Mouse (Mus musculus): ENCODE results near the gene Trip10. TPM values are rescaled to one million over a fixed set of nuclear protein-coding genes. Genes with fewer than 3 reads are reported as not detected.

Trip10 gene
- 1 to 10 TPM; 3.7 to 5.0 TPM for total RNA-seq (2023)

DNA sequence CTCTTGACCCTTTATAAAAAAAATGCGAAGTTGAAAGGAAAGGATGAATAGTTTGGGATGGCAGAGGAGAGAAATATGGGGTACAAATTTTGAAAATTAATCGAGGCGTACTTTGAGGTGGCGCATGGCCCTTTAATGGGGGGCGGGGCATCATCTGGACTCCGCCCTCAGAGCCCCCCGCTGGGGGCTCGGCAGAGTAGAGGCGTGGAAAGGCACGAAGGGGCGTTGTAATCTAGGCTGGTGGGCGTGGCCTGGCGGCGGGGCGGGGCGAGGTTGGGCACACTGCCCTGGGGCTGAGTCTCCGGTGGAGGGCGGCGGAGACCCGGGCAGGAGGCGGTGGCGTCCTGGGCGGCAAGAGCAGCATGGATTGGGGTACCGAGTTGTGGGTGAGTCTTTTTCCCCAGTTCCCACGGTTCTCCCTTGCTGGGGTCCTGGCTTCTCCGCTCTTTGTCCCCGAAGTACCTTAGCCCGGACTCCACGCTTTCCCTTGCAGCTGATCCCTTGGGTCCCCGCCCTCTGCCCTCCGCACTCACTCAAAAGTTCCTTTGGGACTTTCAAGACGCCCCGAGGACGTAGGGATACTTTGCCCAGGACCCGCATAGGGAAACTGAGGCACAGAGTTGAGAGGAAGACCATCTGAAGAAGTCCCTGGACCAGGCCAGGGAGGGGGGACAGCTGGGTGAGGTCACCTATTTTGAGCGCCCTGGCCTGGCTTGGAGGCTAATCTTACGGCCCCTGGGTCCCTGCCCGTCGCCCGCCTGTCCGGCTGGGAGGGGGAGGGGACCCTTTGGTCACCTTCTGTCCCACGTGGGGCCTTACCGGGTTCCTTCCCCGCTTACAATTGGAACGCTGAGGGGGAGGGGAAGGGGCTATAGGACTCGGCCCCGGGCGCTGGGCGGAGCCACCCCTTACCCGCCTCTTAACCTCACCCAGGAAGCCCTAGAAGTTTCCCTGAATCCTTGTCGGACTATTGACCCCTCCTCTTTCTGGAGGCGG, at the start of gene Trip10:
Gene Trip10 (plus strand): TSS at position 270 of the 996 bp plus-strand sequence.

DNA sequence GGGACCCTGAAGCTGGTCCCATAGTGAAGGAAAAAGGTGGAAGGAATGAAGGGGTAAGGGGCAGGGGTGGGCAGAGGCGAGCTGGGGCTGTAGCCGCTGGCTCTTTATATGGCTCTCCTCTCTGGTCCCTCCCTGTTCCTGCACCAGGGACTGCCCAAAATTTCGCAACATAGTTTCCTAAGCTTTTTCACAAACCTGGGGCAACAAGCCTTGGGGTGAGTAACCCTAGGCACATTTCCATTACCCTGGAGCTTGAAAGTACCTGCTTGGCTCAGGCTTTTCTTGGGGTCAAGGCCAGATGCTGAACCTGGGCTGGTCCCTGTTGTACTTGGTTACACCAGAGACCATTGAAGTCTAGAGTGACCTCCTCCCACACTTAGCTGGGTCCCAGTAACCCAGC, 21.2 kb upstream of the Trip10 start, which contains the start of gene C3:
Gene C3 (minus strand): TSS at position 123 of the 400 bp plus-strand sequence.

DNA sequence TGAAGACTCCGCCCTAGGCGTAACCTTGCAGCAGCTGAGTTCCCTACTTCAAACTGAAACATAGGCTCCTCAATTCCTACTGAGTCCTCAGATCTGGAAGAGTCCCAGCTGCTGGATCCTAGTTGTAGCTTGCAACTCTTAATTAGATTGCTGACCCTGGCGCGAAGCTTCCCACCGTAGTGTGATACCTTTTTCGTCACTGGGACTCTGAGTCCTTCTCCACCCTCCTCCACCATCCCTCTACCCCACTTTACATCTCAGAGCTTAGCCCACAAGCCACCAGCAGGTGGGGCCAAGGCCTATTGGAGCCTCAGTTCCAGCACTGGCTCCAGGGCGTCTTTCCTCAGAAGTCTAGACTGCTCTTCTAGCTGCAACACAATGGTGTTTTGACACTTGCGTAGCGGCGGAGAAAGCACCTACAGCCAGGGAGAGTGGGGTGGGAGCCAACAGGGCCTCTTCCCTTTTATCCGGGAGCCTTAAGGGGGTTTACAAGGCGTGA, 1.0 kb upstream of the Trip10 start, which contains the start of gene Gpr108:
Gene Gpr108 (minus strand): TSS at position 246 of the 499 bp plus-strand sequence.

DNA sequence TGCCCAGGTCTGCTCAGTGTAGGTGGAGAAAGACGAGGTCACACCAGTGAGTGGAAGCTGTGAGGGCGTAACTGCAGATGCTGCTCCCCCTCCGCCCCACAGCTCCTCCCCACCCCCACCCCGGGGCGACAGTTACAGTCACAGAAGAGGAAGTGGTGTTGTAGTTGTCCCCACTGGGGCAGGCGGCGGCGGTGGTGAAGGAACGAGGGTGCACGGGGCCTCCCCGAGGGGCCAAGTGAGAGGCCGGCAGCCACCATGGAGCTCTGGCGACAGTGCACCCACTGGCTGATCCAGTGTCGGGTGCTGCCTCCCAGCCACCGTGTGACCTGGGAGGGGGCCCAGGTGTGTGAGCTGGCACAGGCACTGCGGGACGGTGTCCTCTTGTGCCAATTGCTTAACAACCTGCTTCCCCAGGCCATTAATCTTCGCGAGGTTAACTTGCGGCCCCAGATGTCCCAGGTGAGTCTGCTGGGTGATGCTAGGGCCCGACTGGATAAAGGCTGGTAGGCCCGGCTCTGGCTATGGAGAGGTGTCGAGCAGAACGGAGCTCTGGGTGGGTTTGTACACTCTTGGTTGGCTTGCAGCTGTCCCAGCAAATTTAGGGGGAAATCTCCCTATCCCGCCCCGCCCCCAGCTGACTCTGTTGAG, 29.8 kb downstream of the Trip10 start, which contains the start of gene Vav1:
Gene Vav1 (plus strand): TSS at position 158 of the 648 bp plus-strand sequence.

Other genes with a start within 250 kb of the Trip10 start
- gene Pspn, start 249.4 kb upstream of the Trip10 start, total RNA-seq (2023): 1 to 10 TPM in 1 of 2 experiments, not detected in 1; 2.3 TPM
- gene Gtf2f1, start 238.2 kb upstream of the Trip10 start, total RNA-seq (2023): 10 to 100 TPM; 48.4 to 52.2 TPM
- gene Gm17949, start 238.0 kb upstream of the Trip10 start, total RNA-seq (2023): under 1 TPM; 0.31 to 0.33 TPM
- gene Khsrp, start 217.9 kb upstream of the Trip10 start, total RNA-seq (2023): 10 to 100 TPM; 95.8 to 99.2 TPM
- not detected for gene Slc25a41, start 207.8 kb upstream of the Trip10 start, total RNA-seq (2023)
- under 1 TPM in 1 of 2 experiments, not detected in 1; 0.64 TPM for gene Crb3, start 190.3 kb upstream of the Trip10 start, total RNA-seq (2023)
- gene Slc25a23, start 189.6 kb upstream of the Trip10 start, total RNA-seq (2023): 1 to 10 TPM; 2.1 to 3.4 TPM
- 100 to 1,000 TPM; 190 to 192 TPM for gene Dennd1c, start 170.9 kb upstream of the Trip10 start, total RNA-seq (2023)
- under 1 TPM in 1 of 2 experiments, not detected in 1; 0.16 TPM for gene Tubb4a, start 161.7 kb upstream of the Trip10 start, total RNA-seq (2023)
- gene Tnfsf9, start 144.1 kb upstream of the Trip10 start, total RNA-seq (2023): 1 to 10 TPM; 2.6 to 3.0 TPM
- not detected for gene Cd70, start 99.7 kb upstream of the Trip10 start, total RNA-seq (2023)
- 10 to 100 TPM; 33.6 to 34.9 TPM for gene Tnfsf14, start 55.3 kb upstream of the Trip10 start, total RNA-seq (2023)
- 100 to 1,000 TPM; 489 to 508 TPM for gene C3, start 21.3 kb upstream of the Trip10 start, total RNA-seq (2023)
- 10 to 100 TPM; 52.0 to 56.1 TPM for gene Gpr108, start 1.0 kb upstream of the Trip10 start, total RNA-seq (2023)
- gene Vav1, start 29.6 kb downstream of the Trip10 start, total RNA-seq (2023): 100 to 1,000 TPM; 162 to 170 TPM
- gene Adgre1, start 109.2 kb downstream of the Trip10 start, total RNA-seq (2023): 10 to 100 TPM; 25.2 to 42.1 TPM